Mouse (Mus musculus) embryonic facial prominence, embryonic 10.5 days (tissue): ENCODE data around the gene Ebp. TPM values are rescaled to one million over a fixed set of nuclear protein-coding genes. Genes with fewer than 3 reads are reported as not detected.

Experiments
- DNase-seq: peaks from one replicate; pipeline ENCODE4 v3.0.0-alpha.2; 2017; ENCODE audit warnings: low spot score
- H3K27ac ChIP-seq: fragments of 300-500 bp; sonication (generic); replicated peaks from 2 replicates; pipeline ENCODE4 v1.5.1; 2016; ENCODE audit warnings: mild to moderate bottlenecking
- H3K27me3 ChIP-seq: fragments of 300-500 bp; sonication (generic); replicated peaks from 2 replicates; pipeline ENCODE4 v1.6.1; 2016; ENCODE audit warnings: low read depth, mild to moderate bottlenecking; ENCODE audit not compliant: poor library complexity, severe bottlenecking
- H3K36me3 ChIP-seq: fragments of 300-500 bp; sonication (generic); replicated peaks from 2 replicates; pipeline ENCODE4 v1.6.1; 2016; ENCODE audit warnings: mild to moderate bottlenecking, moderate library complexity
- H3K4me1 ChIP-seq: fragments of 300-500 bp; sonication (generic); 2 replicates; pipeline ENCODE4 v1.6.1; 2016
- H3K4me3 ChIP-seq: fragments of 300-500 bp; sonication (generic); 2 replicates; pipeline ENCODE4 v1.5.1; 2016; ENCODE audit warnings: mild to moderate bottlenecking, moderate library complexity
- H3K9me3 ChIP-seq: fragments of 300-500 bp; sonication (generic); 2 replicates; pipeline ENCODE4 v1.6.1; 2016; ENCODE audit warnings: mild to moderate bottlenecking
- WGBS: fragments of 180-500 bp; shearing (Covaris S2); methylation state at CpG from one replicate; pipeline ENCODE4 v1.1.7; 2016; 5-methylcytosine and 5-hydroxymethylcytosine counted together
- polyA plus RNA-seq: library from polyadenylated mRNA; unstranded; fragments of >200 nt; fragmentation: Nextera tagmentation; extraction: Ambion mirVana; gene quantifications from 2 replicates; pipeline ENCODE4 v1.2.1, GENCODE M21; 2016

The Ebp gene
- polyA plus RNA-seq, 1 experiment from 2014 or later, result 25.8 TPM

DNA sequence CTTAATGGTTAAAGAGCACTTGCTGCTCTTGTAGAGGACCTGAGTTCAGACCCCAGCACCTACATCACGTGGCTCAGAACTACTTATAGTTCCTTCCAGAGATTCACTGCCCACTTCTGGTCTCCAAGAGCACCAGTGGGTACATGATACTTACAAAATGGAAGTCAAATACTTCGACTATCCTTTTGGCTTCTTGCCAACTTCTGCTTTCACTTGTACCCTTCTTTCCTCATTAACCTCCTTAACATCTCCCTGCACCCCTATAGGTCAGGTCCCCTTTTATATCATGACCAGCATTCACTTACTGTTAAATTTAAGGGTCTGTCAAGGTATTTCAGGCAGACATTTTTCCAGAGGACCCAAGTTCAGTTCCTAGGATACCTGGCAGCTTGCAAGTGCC is 57.4 kb downstream of the Ebp start:
- H3K4me3 ChIP-seq, result no peak overlapping the region
- H3K4me1 ChIP-seq, result 0 out of 2 replicates have a peak, but pooled peaks cover 3% of the 10 kb centered on the region
- WGBS, result 62% methylated on average over 2 of the region's 2 CpGs
- no peak for DNase-seq
- H3K36me3 ChIP-seq, result peaks cover 32% of the 10 kb centered on the region
- H3K9me3 ChIP-seq, result peaks cover 5% of the 10 kb centered on the region; the same call in 1 of the 2 replicates
- no peaks in the 10 kb centered on the region for H3K27me3 ChIP-seq
- H3K27ac ChIP-seq, result no peak overlapping the region

Other genes with a start within 250 kb of the Ebp start
- gene Hdac6, start 245.6 kb downstream of the Ebp start, polyA plus RNA-seq, result 55.7 and 58.4 TPM in 2 replicates
- gene Gata1, start 215.4 kb downstream of the Ebp start, polyA plus RNA-seq, result 5.2 and 5.6 TPM in 2 replicates
- gene Glod5, start 175.0 kb downstream of the Ebp start, polyA plus RNA-seq, result not detected in 2 replicates
- gene Suv39h1, start 118.8 kb downstream of the Ebp start, polyA plus RNA-seq, result 97.6 and 102 TPM in 2 replicates
- gene Was, start 103.0 kb downstream of the Ebp start, polyA plus RNA-seq, result 0.14 and 0.18 TPM in 2 replicates
- gene Wdr13, start 60.6 kb downstream of the Ebp start, polyA plus RNA-seq, result 19.7 and 19.8 TPM in 2 replicates
- gene Rbm3, start 47.6 kb downstream of the Ebp start, polyA plus RNA-seq, result 424 and 444 TPM in 2 replicates
- 10.4 and 11.8 TPM in 2 replicates for gene Tbc1d25, start 17.3 kb downstream of the Ebp start, polyA plus RNA-seq
- 13.0 and 13.1 TPM in 2 replicates for gene Porcn, start 13.0 kb upstream of the Ebp start, polyA plus RNA-seq
- 50.5 and 52.4 TPM in 2 replicates for gene Ftsj1, start 58.9 kb upstream of the Ebp start, polyA plus RNA-seq
- 4.2 and 4.6 TPM in 2 replicates for gene Slc38a5, start 77.6 kb upstream of the Ebp start, polyA plus RNA-seq
- gene Ssxb10, start 133.9 kb upstream of the Ebp start, polyA plus RNA-seq, result not detected in 2 replicates
- not detected in 2 replicates for gene Ssxb9, start 173.5 kb upstream of the Ebp start, polyA plus RNA-seq
- gene Ssxb1, start 219.8 kb upstream of the Ebp start, polyA plus RNA-seq, result not detected in 2 replicates